Mouse (Mus musculus): ENCODE data around the gene Lhx5.

Gene Lhx5

DNA sequence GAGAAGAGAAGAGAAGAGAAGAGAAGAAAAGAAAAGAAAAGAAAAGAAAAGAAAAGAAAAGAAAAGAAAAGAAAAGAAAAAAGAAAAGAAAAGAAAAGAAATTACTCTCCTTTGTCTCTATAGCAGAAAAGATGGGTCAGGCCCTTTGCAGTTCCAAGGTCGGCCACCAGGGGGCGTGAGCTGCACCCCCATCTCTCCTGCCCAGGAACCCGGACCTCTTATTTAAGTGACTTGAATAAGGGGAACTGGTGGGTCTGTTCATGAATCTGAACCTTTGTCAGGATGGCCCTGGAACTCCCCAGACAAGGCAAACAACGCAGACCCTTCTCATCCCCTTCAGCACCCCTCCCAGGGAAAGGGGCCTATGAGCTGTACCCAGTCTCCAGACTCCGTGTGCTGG, 33.6 kb downstream of the Lhx5 start:
- DNase-seq (ENCODE audit: low read depth), result peak; percentile 66

- peak; percentile 100 for DNase-seq (ENCODE audit: low read depth)
Measured at GRCm38 (mm10) chr5:120465860-120466259, 34.4 kb downstream of the Lhx5 start.

- DNase-seq (ENCODE audit: low read depth), result peak; percentile 80
Measured at GRCm38 (mm10) chr5:120467026-120467425, 35.5 kb downstream of the Lhx5 start.

- no peak for DNase-seq (ENCODE audit: low read depth)
Measured at GRCm38 (mm10) chr5:120468336-120468735, 36.8 kb downstream of the Lhx5 start.

DNA sequence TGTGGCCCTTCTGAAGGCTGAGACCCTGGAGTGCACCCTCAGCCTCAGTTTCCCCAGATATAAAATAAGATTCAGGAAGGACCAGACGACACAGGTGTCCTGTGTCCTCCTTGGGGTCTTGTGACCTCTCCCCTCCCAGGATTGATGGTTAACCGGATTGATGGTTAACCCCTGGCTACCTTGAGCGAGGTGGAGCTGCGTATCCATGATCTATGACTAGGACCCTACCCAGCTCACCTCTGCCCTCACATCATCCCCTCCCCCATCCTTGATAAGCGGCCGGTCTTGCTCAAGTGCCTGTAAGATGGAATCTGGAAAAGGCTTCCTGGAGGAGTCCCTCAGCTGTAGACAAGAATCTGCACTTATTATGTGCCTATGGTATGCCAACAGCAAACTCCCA, 37.3 kb downstream of the Lhx5 start:
- no peak for DNase-seq (ENCODE audit: low read depth)

GRCm38 (mm10) chr5:120471538-120471937, 40.0 kb downstream of the Lhx5 start:
- no peak for DNase-seq (ENCODE audit: low read depth)

GRCm38 (mm10) chr5:120472770-120473169, 41.3 kb downstream of the Lhx5 start, which contains the start of gene Sdsl:
Gene Sdsl (minus strand): TSS chr5:120472810.
- DNase-seq (ENCODE audit: low read depth), result no peak

- DNase-seq (ENCODE audit: low read depth), result no peak
Measured at GRCm38 (mm10) chr5:120473361-120473760, 41.9 kb downstream of the Lhx5 start.

DNA sequence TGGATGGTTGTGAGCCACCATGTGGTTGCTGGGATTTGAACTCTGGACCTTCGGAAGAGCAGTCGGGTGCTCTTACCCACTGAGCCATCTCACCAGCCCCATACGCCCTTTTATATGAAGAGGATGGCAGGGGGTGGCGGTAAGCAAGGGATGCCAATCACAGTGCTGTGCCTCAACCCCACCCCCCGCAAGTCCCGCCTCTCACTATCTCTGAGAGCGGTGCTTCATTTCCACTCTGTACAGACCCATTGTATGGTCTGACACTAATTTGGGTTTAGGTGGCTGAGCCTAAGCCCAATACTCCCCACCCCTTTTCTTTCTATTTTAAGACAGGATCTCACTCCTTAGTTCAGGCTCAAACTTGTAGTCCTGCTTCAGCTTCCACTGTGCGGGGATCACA, 44.4 kb downstream of the Lhx5 start:
- no peak for DNase-seq (ENCODE audit: low read depth)

DNA sequence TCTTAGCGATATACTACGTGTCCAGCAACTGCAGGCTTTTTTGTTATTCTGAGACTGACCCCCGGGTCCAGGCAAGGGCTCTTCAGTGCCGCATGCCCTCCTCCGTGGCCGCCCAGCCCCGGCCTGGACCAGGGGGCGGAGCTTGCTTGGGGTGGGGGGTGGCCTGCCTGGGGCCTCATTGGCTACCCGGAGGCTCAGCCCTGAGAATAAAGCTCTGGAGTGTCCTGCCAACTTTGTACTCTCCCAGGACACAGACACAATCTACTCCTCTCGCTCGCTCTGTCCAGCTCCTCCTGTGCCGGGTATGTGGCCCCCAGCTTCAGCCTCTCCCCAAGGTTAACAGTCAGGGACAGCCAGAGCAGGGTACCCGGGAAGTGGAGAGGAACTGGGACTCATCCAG, 44.8 kb downstream of the Lhx5 start, which contains the start of gene Sds:
TSS of gene Sds (plus strand) at position 231 of the 400 bp plus-strand sequence.
- DNase-seq (ENCODE audit: low read depth), result no peak

- no peak for DNase-seq (ENCODE audit: low read depth)
Measured at GRCm38 (mm10) chr5:120477993-120478392, 46.5 kb downstream of the Lhx5 start.

DNA sequence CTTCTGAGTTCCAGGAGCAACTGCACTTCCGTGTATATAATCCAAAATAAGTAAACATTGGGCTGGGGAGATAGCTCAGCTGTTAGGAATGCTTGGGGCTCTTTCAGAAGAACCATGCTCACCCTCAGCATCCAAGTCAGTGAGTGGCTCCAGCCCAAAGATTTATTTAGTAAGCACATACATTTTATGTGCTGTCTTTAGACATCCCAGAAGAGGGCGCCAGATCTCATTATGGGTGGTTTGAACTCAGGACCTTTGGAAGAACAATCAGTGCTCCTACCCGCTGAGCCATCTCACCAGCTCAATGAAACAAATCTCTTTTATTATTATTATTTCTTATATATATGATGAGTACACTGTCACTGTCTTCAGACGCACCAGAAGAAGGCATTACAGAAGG, 48.0 kb downstream of the Lhx5 start:
- peak; percentile 46 for DNase-seq (ENCODE audit: low read depth)

GRCm38 (mm10) chr5:120481205-120481604, 49.7 kb downstream of the Lhx5 start:
- no peak for DNase-seq (ENCODE audit: low read depth)

GRCm38 (mm10) chr5:120483399-120483798, 51.9 kb downstream of the Lhx5 start:
- DNase-seq (ENCODE audit: low read depth), result no peak

GRCm38 (mm10) chr5:120487844-120488243, 56.3 kb downstream of the Lhx5 start:
- no peak for DNase-seq (ENCODE audit: low read depth)

GRCm38 (mm10) chr5:120490679-120491192, 59.2 kb downstream of the Lhx5 start:
- no peak for DNase-seq (ENCODE audit: low read depth)
